Mouse (Mus musculus) c-Kit-positive CD71-positive TER-119-negative erythroid progenitor cells, embryonic 14.5 days (primary cell): Measurements from ENCODE around the gene Adgrl2.

Source experiments
- DNase-seq: peaks from one replicate; pipeline ENCODE4 v3.0.0-alpha.2; 2013; ENCODE audit warnings: low read depth

The Adgrl2 gene

GRCm38 (mm10) chr3:148921966-148922587 lies 68.3 kb downstream of the Adgrl2 start:
- no peak for DNase-seq

GRCm38 (mm10) chr3:148920881-148921280 lies 69.5 kb downstream of the Adgrl2 start:
- no peak for DNase-seq

DNA sequence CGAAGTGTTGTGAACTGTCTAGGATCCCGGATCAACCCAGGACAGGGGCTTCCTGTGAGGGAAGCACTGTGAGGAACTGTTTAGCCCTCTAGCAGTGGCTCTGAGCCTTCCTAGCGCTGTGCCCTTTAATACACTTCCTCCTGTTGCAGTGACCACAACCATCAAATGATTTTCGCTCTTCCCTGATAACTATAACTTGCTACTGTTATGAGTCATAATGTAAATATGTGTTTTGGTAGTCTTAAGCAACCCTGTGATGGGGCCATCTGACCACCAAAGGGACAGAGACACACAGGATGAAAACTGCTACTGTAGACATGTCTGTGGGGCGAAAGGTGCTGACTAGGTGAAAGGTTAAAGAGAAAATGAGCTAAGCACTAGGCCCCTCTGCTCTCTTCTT lies 71.9 kb downstream of the Adgrl2 start:
- DNase-seq, result no peak

DNA sequence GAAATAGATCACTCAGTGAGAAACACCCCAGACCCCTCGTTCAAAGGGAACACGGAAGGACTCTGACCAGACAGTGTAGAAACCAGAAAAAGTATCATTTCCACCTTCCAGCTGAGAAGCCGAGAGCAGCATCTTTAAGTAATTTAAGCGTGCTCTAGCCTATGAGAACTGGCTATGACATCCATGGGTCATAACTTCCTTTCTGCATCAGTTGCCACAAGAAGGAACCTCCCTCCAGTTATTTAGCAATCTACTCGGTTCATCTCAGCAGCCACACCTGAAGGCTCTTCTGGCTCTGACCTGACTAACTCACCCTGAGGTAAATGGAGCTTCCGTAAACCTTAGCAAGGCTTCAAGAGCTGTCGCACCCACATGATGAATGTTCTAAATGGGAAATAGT lies 72.5 kb downstream of the Adgrl2 start:
- no peak for DNase-seq

DNA sequence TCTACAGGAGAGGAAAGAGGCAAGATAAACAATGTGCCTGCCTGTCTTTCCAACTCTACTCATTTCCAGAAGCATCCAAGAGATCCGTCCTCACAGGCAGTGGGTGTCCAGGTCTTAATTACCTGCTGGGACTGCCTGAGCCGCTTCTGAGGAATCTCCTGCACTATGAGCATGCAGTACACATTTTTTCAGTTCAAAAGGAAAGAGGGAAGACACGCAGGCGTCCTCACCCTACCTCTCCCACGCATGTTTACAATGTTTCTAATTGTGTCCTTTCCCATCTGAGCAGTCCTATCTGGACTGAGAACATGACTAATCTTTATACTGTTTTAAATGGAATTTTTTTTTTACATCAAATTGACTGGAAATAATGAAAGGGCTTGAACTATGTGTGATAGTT lies 74.1 kb downstream of the Adgrl2 start:
- no peak for DNase-seq

DNA sequence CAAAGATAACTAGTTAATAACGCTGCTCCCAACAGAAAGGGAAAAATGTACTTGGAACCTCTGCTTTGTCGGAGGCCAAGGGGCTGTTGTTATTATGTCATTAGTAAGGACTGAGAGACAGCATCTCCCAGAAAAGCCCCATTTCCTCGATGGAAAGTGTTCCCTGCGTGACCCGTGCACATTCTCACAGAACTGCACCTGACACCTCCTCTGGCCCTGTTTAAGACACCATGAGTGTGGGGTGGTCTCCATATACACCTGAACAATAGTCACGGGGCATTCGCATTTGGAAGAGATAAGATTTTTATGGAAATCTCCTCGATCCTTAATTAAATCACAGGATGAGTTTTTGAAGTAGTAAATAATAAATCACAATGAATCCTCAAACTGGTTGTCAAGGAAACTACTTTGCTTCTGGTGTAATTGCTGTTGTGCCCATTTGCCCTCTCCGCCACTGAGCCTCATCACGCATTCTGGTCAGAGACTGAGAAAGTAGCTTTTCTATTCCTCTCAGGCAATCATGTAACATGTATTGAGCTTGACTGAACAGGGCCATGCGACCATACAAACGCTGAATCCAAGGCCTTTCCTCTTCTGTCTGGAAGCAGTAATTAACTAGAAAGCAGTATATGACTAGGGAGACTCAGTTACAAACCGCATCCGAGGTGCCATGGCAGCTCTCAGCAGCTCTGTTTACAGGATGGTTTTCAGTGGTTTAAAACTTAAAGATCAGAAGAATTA lies 77.2 kb downstream of the Adgrl2 start:
- no peak for DNase-seq

DNA sequence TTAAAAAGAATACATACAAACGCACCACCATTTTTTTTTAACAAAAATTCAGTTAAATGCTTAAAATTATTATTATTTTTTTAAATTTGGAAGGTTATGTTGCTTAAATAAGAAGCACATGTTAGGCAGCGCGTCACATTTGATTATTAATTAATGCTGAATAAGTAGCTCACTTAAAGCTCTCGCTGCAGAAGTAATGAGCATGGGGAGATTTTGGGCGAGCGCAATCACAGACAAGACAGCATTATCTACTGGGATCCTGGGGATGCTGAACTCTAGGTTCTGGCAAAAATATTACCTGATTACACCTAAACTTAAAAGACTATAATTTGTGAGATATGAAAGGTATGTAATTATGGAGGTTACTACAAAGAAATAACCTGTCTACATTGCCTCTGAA lies 77.8 kb downstream of the Adgrl2 start:
- no peak for DNase-seq

- DNase-seq, result no peak
These were observed 82.5 kb downstream of the Adgrl2 start for GRCm38 (mm10) chr3:148907873-148908272.

DNA sequence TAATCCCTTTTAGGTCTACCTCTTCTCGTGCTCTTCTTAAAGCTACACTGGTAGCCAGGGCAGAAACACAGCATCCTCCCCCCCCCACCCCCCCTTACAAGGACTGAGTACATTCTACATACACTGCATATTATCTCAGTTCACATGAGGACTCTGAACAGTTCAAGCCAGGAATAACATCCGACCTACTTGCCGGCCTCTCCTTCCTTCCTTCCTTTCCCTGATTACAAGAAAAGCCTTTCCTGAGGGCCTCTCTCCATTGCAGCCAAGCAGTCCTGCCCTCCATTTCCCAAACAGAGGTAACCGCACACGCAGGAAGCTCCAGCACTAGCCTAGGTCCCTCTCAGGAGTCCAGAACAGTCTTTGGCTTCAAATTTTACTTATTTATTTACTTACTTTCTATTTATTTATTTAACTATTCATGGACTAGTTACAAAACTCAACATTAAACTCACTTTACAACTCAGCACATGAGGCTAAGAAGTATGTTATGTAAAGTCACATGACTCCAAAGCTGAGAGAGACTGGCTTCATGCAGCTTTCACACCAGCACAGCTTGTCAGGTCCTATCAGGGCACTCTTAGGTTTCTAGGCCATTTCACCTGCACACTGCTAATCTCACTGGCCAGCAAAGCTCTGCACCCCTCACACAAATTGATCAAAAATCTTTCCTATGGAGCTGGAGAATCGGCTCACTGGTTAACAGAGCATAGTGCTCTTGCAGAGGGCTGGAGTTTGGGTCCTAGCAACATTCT lies 83.2 kb downstream of the Adgrl2 start:
- no peak for DNase-seq

DNA sequence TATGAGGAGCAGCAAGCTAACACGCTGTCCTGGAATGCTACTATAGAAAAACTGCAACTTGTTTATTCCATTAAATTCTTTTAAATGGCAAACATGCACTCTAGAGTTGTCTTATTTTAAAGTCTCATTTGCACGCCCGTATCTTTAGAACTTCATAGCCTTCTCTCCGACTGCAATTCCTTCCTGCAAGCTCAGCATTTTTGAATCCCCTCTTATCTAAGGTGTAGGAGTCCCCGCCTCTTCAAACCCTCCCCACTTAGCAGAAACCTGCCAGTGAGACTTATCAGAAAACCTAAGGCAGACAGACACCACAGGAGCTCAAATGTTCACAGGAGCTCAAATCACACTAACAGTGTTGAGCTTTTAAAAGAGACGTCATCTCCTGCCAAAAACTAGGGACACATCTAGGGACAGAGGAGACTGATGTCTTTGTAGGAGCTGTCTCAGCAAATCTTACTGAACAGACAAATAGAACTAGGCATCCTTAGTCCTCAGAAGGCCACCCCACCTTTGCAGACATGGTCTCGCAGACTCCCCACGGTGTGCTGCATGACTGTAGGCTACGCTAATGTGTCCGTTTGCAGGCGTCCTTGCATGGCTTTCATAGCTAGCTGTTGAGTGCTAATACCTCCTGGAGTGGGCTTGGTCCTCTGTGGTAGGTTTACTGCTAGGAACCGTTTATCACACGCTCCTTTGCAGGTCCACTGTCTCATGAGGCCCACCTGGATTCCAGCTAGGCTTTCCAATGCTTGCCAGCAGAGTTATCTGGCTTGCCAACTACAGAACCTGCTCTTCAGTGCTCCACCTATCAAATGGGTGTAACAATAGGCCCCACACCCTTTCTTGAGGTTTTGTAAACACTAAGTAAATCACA lies 84.2 kb downstream of the Adgrl2 start:
- no peak for DNase-seq

- no peak for DNase-seq
These were observed 84.9 kb downstream of the Adgrl2 start for GRCm38 (mm10) chr3:148905435-148905834.

- DNase-seq, result no peak
These were observed 90.5 kb downstream of the Adgrl2 start for GRCm38 (mm10) chr3:148899857-148900256.

- DNase-seq, result no peak
These were observed 90.9 kb downstream of the Adgrl2 start for GRCm38 (mm10) chr3:148899416-148899815.

- no peak for DNase-seq
These were observed 91.7 kb downstream of the Adgrl2 start for GRCm38 (mm10) chr3:148898535-148899250.

DNA sequence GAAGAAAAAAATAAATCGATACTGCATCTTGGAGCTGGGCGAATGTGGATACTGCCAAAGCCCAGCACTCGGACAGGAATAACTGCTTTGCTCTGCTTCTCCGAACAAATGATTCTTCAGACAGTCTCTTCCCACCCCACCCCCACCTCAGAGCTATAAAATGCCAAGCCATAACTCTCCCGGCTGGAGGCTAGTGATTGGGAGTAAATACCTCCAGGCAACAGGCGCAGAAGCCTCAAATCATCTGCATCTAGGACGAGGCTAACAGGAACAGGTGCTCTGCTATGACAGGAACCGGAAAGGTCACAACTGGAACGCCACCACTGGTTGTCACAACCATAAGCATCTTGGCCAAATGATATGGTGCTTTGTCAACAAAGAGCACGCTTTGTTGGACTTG lies 94.1 kb downstream of the Adgrl2 start:
- DNase-seq, result no peak

DNA sequence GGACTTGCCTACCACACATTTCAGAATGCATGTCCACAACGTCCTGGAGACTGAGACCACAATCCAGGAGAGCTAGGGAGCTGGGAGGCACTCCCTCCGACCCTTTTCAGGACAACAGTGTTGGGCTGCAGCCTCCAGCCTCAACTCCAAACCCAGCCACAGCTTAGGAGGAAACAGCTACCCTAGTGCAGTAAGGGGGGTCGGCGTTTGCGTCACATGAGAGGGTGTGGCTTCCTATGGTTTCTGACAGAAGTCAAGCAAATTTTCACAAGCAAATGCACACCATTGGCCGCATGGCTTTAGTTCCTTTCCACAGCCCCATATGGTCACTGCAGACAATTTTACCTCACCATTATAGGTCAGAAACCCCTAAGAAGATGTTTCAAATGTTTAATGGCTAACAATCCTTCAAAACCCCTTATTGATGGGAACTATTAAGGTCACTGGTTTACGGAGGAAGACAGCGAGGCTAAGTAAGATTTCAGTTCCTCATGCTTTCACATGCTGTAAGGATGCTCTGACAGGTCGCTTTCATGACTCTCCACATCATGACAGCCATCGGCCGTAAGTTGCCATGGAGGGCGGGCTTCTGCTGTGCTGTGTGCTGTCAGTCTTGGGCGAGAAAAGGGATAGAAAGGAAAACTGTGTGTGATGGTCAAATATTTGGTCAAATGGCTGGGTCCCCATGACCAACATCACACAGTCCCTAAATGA lies 94.8 kb downstream of the Adgrl2 start:
- DNase-seq, result no peak

DNA sequence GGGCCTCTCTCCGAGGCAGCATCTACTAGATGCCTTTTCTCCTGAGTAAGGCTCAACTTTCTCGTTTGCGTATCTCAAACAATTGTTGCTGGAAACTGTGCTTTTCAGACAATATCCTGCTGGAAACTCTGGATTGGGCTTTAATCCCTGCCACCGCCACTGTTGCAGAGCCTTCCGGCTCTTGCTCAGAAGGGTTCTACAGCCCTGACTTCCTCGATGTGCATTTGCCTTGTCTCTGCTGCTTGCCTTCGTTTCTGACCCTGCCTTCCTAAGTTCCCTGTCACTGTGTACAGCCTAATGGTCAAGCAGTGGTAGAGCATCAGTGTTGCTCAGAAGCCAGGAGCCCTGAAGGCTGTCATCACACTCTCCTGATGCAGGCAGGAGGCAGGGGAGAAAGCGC lies 95.5 kb downstream of the Adgrl2 start:
- no peak for DNase-seq

DNA sequence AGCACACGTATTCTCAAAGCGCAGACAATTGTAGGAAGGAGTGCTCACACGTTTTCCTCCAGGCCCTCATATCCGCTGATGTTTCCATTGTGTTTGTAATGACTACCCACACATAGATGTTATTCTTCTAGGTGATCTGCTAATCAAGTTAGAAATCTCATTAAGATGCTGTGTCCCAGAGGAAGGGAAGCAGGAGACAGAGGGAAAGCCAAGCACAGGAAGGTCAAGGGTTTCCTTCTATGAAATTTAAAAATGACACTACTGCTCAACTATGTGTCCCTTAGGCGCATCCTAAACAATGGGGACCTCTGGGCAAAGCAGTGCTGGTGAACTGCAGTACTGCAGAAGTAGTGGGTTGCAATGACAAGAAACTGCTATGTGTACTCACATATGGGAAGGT lies 102.5 kb downstream of the Adgrl2 start:
- DNase-seq, result no peak

DNA sequence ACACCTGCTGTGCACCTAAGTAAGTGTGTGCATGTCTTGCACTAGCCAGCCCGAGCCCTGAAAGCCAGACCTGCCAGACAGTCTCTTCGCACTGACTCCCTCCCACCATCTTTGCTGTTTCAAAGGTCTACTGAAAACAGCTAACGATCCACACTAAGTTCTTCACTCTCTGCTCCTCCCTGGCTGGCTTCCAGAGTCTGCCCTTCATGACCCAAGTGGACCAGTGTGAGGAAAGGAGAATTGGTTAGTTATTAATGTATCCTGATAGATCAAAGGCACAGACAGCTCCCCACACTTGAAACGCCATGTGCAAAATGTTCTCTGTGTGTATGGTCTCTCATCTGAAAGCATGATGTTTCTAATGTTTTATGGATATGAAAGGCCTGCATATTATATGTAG lies 103.4 kb downstream of the Adgrl2 start:
- DNase-seq, result no peak

DNA sequence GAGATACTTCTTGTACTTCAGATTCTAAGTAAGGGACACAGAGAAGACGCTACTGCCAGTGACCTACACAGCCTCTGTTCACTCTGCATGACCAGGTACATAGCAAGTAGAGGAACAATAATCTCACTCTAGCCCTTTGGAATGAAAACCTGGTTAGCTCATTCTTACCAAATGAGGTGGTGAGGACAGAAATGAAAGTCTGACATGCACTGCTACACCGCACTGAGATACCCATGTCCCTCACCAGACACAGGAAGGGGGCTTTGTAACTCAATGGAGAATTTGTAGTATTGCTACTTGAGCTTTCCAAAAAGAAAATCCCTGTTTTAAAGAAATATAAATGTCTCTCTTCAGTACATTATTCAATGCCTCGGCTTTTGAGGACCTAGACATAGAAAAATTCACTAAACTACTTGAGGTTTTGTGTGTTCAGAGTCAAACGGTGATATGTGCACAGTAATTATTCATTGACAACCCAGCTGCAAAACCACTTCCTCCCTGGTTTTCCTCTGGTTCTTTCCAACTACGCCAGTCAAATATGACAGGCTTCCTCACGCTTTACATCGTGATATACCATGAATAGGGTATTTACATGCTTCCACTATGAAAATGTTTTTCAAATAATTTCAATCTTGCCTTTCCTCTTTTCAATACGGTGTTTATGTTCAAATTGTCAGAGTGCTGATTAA lies 104.2 kb downstream of the Adgrl2 start:
- no peak for DNase-seq
